Mouse (Mus musculus): ENCODE measurements around the gene Acadm.

Gene Acadm

GRCm38 (mm10) chr3:153944335-153944990 lies at the start of gene Acadm:
Acadm (minus strand) TSS chr3:153944632.
- CTCF ChIA-PET = interaction anchor here (0.5 kb wide), 1 partner anchor 1471 kb away, joined by 4 read pairs; no protein-coding TSS in a partner anchor

- CTCF ChIA-PET = interaction anchor here (0.5 to 0.6 kb wide), 3 partner anchors 883 to 1152 kb away, joined by 3 to 5 read pairs (median 4); no protein-coding TSS in a partner anchor
Measured at GRCm38 (mm10) chr3:153984428-153985340, 40.3 kb upstream of the Acadm start.

- CTCF ChIA-PET = no interaction called here
Measured at GRCm38 (mm10) chr3:153980611-153981010, 36.2 kb upstream of the Acadm start.

GRCm38 (mm10) chr3:153975791-153976190 lies 31.4 kb upstream of the Acadm start:
- CTCF ChIA-PET = no interaction called here

GRCm38 (mm10) chr3:153975060-153975459 lies 30.6 kb upstream of the Acadm start:
- CTCF ChIA-PET = no interaction called here

GRCm38 (mm10) chr3:153973949-153974760 lies 29.7 kb upstream of the Acadm start:
- CTCF ChIA-PET = no interaction called here

GRCm38 (mm10) chr3:153973171-153973948 lies 28.9 kb upstream of the Acadm start, which contains the start of gene Slc44a5:
Slc44a5 (plus strand) TSS chr3:153973436.
- CTCF ChIA-PET = no interaction called here

GRCm38 (mm10) chr3:153969451-153969850 lies 25.0 kb upstream of the Acadm start:
- CTCF ChIA-PET = no interaction called here

GRCm38 (mm10) chr3:153968549-153968948 lies 24.1 kb upstream of the Acadm start:
- CTCF ChIA-PET = no interaction called here

- CTCF ChIA-PET = no interaction called here
Measured at GRCm38 (mm10) chr3:153967447-153967846, 23.0 kb upstream of the Acadm start.

GRCm38 (mm10) chr3:153961632-153962389 lies 17.4 kb upstream of the Acadm start:
- CTCF ChIA-PET = interaction anchor here (0.9 kb wide), 1 partner anchor 1542 kb away, joined by 3 read pairs; no protein-coding TSS in a partner anchor

- CTCF ChIA-PET = interaction anchor here (0.9 kb wide), 1 partner anchor 1541 kb away, joined by 3 read pairs; no protein-coding TSS in a partner anchor
Measured at GRCm38 (mm10) chr3:153960884-153961283, 16.5 kb upstream of the Acadm start.

- CTCF ChIA-PET = no interaction called here
Measured at GRCm38 (mm10) chr3:153959731-153960207, 15.3 kb upstream of the Acadm start.

- CTCF ChIA-PET = no interaction called here
Measured at GRCm38 (mm10) chr3:153959035-153959730, 14.8 kb upstream of the Acadm start.

GRCm38 (mm10) chr3:153957916-153958315 lies 13.5 kb upstream of the Acadm start:
- CTCF ChIA-PET = no interaction called here

- CTCF ChIA-PET = no interaction called here
Measured at GRCm38 (mm10) chr3:153948176-153948575, 3.7 kb upstream of the Acadm start.

- CTCF ChIA-PET = no interaction called here
Measured at GRCm38 (mm10) chr3:153947271-153947670, 2.8 kb upstream of the Acadm start.

GRCm38 (mm10) chr3:153943901-153944334 lies 514 bp downstream of the Acadm start:
- CTCF ChIA-PET = no interaction called here

GRCm38 (mm10) chr3:153943003-153943640 lies 1.3 kb downstream of the Acadm start:
- CTCF ChIA-PET = interaction anchor here (0.7 kb wide), 1 partner anchor 1597 kb away, joined by 3 read pairs; the partner anchor contains the start of gene Usp33

Data from spleen, embryonic (tissue).